Mouse (Mus musculus): ENCODE measurements around the gene Pglyrp1.
A peak's percentile ranks its signal among the peaks of the same experiment; 100 is the strongest.

The Pglyrp1 gene

GRCm38 (mm10) chr7:18884745-18885422 lies 13.8 kb downstream of the Pglyrp1 start:
- DNase-seq (ENCODE audit: low spot score in 2 of 2): no peak

GRCm38 (mm10) chr7:18886963-18887362 lies 15.8 kb downstream of the Pglyrp1 start:
- no peak for DNase-seq (ENCODE audit: low spot score in 2 of 2)

GRCm38 (mm10) chr7:18890848-18891247 lies 19.7 kb downstream of the Pglyrp1 start:
- DNase-seq (ENCODE audit: low spot score in 2 of 2): no peak

GRCm38 (mm10) chr7:18891872-18892599 lies 20.9 kb downstream of the Pglyrp1 start:
- DNase-seq (ENCODE audit: low spot score in 2 of 2): peak; percentile 92

GRCm38 (mm10) chr7:18893009-18893408 lies 21.9 kb downstream of the Pglyrp1 start:
- DNase-seq (ENCODE audit: low spot score in 2 of 2): no peak

DNA sequence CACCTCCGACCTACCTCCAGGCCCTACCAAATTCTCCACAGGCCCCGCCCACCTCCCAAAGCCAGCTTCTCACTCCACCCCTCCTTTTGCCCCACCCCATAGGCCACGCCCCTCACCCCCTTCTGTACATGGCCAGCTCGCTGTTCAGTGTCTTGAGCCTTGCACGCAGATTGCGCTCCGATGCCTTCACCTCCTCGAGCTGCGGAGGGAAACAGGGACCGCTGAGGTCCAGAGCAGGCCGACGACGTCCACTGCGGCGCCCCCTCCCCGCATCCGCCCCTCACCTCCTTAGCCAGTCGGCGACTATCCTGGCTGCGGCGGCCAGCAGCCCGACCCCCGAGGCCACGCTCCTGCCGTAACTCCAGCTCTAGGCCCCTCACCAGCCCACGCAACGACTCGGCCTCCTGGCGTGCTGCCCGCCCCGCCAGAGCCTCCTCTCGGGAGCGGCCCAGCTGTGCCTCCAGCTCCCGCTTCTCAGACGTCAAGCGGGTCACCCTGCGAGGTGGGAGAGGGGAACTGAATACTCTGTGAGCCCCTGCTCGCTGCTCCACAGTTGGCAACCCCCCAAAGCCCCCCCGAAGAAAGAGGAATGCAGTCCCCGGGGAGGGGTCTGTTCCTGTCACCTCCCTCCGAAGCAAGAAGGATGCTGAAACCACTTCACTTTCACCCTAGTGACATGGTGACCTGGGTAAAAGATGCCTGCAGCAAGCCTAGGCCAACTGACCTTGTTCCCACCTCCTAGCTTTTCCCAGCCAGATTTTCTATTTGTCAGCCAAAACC lies 22.7 kb downstream of the Pglyrp1 start:
- peak; percentile 26 to 31 for DNase-seq (ENCODE audit: low spot score in 2 of 2)

DNA sequence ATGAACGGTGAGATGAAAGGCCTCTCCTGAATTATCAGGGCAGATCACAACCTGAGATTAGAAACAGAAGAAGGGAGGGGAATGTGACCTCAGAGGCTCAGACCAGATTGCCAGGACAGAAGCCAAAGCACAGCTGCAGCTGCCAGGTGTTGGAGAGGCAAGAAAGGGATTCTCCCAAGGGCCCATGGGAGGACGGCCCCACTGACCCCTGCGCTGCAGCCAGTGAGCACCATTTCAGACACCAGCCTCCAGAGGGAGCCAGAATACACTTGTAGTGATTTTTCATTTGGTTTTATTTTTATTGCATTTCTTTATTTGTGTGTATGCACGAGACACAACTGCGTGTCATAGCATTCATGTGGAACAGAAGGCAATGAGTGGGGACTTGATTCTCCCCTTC lies 25.4 kb downstream of the Pglyrp1 start:
- DNase-seq (ENCODE audit: low spot score in 2 of 2): peak; percentile 39 to 56

GRCm38 (mm10) chr7:18900513-18900912 lies 29.4 kb downstream of the Pglyrp1 start:
- no peak for DNase-seq (ENCODE audit: low spot score in 2 of 2)

GRCm38 (mm10) chr7:18902486-18902885 lies 31.4 kb downstream of the Pglyrp1 start:
- no peak for DNase-seq (ENCODE audit: low spot score in 2 of 2)

DNA sequence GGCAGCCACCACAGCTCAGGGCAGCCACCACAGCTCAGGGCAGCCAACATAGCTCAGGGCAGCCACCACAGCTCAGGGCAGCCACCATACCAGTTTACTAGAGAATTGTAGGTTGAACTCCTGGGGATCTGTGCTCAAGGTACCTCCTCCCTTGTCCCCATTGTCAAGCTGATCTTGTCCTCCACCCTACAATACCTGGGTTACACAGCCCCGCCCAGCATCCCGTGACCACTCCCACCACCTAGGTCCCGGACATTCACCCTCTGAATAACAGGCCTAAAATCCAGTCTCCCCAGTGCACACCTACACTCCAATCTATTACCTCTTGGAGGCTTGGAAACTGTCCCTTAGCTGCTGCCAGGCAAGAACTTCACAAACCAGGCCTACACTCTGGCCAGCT lies 33.8 kb downstream of the Pglyrp1 start:
- no peak for DNase-seq (ENCODE audit: low spot score in 2 of 2)

DNA sequence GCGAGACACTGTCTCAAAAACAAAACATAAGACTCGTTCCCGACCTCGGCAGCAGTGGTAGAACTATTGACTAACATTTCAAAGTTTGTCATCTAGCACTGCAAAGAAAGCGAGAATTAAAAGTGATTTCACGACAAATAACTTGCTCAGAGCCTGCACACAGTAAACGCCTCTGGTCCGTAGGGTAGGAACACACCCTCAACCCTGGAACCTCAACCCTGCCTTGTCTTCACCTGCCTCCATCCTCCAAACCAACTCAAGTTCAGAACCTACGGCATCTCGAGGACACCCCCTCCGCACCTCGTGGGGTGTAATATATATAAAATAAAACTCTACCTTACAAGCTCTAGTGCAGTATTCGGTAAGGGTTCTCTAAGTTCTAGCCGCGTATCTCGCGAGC lies 38.7 kb downstream of the Pglyrp1 start:
- no peak for DNase-seq (ENCODE audit: low spot score in 2 of 2)

GRCm38 (mm10) chr7:18910241-18910831 lies 39.2 kb downstream of the Pglyrp1 start, which contains the start of gene Ccdc61:
TSS of gene Ccdc61 (minus strand) at chr7:18910415.
- DNase-seq (ENCODE audit: low spot score in 2 of 2): peak; percentile 97 to 99

- DNase-seq (ENCODE audit: low spot score in 2 of 2): no peak
Observed at GRCm38 (mm10) chr7:18916254-18916653, 45.1 kb downstream of the Pglyrp1 start.

DNA sequence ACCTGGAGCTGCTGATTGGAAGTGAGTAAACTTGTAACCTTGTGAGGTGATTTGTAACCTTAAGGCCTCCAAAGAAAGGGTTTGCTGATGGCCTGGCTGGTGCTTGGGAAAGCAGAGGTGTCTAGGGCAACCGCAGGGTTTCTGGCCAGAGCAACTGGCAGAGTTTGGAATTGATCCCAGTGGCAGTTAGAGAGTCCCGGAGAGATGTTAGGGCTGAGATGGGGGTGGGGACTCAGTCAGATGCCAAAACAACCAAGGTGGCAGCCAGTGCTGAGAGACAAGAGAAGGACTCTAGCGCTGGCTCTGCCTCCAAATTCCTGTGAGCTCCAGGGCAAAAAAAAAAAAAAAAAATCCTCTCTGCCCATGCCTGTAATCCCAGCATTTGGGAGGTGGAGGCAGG lies 46.8 kb downstream of the Pglyrp1 start:
- peak in 1 of 2 experiments; percentile 20 for DNase-seq (ENCODE audit: low spot score in 2 of 2)

- DNase-seq (ENCODE audit: low spot score in 2 of 2): peak; percentile 83 to 86
Observed at GRCm38 (mm10) chr7:18921069-18921468, 49.9 kb downstream of the Pglyrp1 start.

GRCm38 (mm10) chr7:18922807-18923206 lies 51.7 kb downstream of the Pglyrp1 start:
- peak; percentile 84 to 92 for DNase-seq (ENCODE audit: low spot score in 2 of 2)

GRCm38 (mm10) chr7:18923267-18923666 lies 52.1 kb downstream of the Pglyrp1 start:
- peak in 1 of 2 experiments; percentile 71 for DNase-seq (ENCODE audit: low spot score in 2 of 2)

DNA sequence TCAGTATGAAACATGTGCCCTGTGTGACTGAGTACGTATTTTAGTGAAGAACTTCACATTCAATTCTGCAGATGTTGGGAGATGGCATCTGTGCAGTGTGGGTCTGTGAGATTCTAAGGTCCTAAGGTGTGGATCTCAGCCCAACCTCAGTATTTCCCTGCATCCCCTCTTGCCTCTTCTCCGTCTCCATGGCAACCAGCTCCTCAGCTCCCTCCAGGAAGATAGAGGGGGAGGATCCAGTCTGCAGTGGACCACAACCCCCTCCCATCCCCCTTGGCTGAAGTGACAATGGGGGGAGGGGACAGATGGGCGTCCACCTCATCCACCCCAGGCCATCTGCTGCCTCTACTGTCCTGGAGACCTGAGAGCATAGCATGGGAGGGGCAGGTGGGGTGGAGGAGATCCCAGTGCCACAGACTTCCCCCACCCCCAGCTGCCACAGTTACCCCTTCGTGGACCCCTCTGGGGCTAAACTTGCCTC lies 52.6 kb downstream of the Pglyrp1 start:
- peak; percentile 49 to 56 for DNase-seq (ENCODE audit: low spot score in 2 of 2)

DNA sequence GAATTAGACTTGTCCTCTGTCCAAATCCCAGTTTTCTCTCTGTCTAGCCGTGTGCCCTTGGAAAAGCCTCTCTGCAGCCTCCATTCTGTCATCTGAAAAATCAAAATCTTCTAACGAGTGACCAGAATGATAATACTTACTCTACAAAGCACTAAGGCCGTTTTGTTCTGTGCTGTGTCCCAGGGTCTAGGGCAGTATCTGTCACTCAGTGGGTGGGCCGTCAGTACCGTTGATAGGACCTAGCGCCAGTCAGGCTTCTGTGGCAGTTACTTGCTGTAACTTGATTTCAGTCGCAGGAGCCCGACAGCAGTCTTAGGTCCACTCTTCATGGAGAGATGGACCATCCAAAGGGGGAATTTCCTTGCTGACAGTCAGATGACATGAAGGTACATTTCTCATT lies 53.2 kb downstream of the Pglyrp1 start:
- peak in 1 of 2 experiments; percentile 19 for DNase-seq (ENCODE audit: low spot score in 2 of 2)

- peak; percentile 95 to 98 for DNase-seq (ENCODE audit: low spot score in 2 of 2)
Observed at GRCm38 (mm10) chr7:18925162-18925938, 54.2 kb downstream of the Pglyrp1 start, which contains the start of gene Nova2. TSS of gene Nova2 (plus strand) at chr7:18925888.
